Mouse (Mus musculus): ENCODE data around the gene Tead1.

Gene Tead1

DNA sequence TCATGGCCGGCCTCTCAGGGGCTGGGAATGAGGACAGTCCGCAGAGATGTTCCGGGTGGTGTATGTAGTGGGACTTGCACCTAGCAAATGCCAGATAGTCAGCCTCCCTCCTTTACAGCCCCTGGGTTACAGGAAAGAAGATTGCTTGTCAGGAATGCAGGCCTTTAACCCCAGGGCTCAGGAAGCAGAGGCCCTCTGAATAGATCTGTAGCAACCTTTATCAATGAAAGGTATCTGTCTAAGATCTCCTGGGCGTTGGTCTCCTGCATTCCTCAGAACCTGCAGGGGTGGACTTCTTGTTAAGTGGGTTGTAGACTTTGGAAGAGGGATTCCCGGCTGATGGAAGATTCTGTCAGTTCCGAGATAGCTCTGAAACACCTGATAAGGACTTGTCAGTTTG is 101.8 kb downstream of the Tead1 start:
- DNase-seq, result no peak

DNA sequence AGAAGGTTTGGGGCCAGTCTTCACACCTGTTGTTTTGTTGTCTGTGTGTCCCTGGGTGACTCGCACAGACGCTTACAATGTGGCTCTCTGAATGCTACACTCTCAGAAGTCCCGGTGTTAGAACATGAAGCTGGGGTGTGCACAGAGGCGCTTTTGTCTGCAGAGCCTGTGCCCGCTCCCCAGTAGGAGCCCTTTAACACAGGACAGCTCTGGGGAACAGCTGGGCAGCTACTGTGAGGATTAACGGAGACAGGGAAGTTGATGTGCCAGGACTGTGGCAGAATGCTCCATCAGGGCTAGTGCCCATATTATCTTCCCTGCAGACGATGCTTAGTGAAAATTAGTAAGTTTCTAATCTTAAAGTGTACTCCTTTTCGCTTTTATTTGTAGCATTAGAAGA is 102.9 kb downstream of the Tead1 start:
- no peak for DNase-seq

GRCm38 (mm10) chr7:112784278-112784677 is 105.2 kb downstream of the Tead1 start:
- no peak for DNase-seq

GRCm38 (mm10) chr7:112785271-112785670 is 106.2 kb downstream of the Tead1 start:
- DNase-seq, result no peak

DNA sequence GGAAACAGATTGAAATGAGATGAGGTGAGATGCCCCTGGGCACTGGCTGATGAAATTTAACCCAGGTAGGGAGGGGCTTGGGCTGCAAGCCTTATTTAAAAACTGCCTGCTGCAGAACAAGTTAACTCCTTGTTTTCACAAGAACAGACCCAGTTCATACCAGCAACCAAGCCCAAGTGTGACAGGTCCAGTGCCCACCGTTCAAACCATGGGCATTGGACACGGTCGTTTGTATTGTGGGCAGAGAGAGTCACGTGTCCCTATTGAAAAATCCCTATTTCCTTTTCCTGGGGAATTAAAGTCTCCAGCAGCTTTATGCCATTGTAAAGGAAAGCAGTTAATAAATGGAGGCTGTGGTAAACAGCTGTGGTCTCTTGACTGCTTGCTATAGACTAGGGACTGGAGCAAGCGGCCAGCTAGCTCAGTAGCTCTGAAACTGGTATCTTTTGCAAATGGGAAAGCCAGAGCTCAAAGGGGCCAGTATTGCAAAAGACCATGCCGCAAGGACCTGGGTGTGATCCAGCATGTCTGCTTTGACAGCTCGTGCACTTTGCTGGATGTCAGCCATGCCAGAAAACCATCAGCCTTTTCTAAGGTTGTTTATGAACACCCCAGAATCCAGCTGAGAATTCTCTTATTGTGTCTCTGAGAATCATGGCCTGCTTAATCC is 107.6 kb downstream of the Tead1 start:
- no peak for DNase-seq

- DNase-seq, result no peak
Measured at GRCm38 (mm10) chr7:112787281-112787680, 108.2 kb downstream of the Tead1 start.

GRCm38 (mm10) chr7:112788321-112788751 is 109.2 kb downstream of the Tead1 start:
- DNase-seq, result no peak

GRCm38 (mm10) chr7:112789693-112790092 is 110.6 kb downstream of the Tead1 start:
- DNase-seq, result no peak

GRCm38 (mm10) chr7:112790334-112790733 is 111.2 kb downstream of the Tead1 start:
- DNase-seq, result no peak

- no peak for DNase-seq
Measured at GRCm38 (mm10) chr7:112792679-112793078, 113.6 kb downstream of the Tead1 start.

DNA sequence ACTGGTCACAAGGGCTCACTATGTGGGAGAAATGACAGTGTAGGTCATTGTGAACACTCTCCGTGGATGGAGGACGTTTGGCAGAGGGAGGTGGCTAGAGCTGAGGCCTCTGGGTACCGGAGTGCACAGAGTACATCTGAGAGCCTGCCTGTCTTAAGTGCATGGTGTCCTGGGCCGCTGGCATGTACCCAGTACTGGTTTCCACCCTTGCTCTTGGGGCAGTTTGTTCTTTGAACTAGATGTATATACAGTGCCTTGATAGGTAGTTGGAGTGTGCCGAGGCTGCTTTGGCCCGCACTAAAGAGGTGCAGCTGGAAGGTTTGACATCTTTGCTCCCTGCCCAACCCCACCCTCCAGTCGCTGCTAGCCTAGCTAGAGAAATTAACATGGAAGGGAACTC is 114.8 kb downstream of the Tead1 start:
- no peak for DNase-seq

GRCm38 (mm10) chr7:112794481-112794880 is 115.4 kb downstream of the Tead1 start:
- no peak for DNase-seq

DNA sequence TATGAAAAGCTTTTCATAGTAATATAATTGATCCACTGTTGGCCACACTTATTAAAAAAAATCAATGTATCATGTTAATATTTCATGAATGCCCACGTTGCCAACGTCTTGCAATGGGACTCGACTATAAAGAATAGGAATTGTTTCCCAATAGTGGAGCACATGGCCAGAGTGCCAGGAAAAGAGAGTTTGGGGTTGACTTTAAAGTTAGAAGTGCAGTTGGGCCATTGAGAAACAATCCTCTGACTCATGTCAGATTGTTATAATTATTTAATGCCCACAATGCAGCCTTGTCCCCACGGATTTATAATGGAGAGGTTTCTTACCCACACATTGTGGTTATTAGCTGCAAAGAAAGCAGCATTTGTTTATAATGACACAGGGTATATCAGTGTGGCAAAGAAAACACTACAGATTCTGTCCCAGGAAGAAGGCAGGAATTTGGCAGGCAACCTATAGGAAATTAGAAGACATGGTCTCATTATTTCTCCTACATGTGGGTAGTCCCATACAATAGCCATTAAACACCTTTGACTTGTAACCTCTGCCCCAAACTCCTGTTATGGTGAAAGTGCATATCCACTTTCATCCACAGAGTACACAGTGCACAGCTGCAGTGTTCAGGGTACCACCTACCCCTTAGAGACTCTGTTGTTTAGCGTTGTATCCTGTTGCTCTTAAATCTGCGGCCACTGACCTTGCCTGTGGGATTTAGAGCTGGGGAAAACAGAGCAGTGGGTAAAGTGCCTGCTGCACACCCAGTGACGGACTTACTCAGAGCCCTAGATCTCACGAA is 118.6 kb downstream of the Tead1 start:
- no peak for DNase-seq

DNA sequence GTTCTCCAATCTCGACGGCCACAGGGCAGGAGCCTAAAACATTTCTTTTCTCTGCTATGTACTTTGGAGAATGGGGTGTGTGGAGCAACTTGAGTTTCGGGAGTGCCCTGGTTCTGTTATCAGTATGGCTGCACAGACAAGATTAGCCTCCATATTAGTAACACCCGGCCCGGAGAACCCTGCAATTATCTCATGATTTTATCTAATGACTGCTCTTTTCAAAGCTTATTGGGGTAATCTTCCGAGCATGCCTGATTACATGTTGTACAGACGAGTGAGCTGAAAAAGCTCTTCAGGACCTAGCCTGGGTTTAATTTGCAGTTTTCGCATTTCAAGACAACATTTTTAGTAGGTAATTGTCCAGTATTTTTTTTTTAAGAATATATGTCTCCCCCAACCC is 122.6 kb downstream of the Tead1 start:
- no peak for DNase-seq

- no peak for DNase-seq
Measured at GRCm38 (mm10) chr7:112806718-112807400, 127.7 kb downstream of the Tead1 start.

- no peak for DNase-seq
Measured at GRCm38 (mm10) chr7:112807401-112807751, 128.3 kb downstream of the Tead1 start.

DNA sequence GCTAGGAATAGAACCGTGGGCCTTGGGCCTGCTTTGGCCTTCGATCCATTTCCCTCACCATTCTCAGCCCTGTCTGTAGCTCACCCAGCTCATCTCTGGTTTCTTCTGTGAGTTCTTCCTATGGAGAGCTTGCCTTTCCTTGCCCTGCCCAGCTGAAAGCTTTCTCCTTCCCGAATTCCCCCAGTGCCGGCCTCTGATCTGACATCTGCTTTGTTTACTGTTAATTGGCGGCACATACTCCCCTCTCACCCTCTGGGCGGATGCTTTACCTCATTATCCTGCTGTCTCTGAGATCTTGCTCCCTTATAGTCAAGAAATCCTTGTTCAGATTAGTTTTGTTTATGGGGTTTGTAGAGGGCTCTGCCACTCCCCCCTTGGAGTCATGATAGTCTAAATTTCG is 131.6 kb downstream of the Tead1 start:
- DNase-seq, result no peak

DNA sequence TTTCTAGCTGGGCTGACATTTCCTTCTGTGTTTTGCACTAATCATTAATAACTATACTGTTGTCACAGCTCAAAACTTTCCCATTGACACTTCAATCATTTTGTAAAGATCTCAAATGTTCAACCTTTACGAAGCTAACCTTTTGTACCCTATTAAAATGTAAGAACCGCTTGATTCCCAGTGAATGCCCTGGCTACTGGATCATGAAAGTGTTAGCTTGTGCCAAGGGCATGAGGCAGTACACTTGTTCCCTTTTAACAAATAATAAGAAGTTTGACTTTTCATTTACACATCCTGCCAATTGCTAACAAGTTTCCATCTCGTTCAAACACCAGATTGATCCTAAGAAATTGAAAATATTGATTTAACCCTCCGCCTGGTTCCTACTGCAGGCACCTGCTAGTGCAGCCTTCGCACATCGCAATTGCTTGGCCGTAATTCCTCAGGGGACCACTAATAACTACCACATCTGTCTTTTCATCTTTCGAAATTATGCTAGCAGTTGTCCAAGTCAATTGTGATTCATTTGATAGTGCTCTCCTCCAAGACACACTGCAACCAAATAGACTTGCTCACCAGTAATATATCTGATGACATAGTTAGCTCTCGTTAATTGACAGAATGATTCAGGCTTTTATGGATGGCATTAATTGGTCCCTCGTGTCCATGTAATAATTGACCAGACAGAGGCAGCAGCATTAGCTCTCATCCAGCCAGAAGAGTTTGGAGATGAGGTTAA is 133.1 kb downstream of the Tead1 start:
- DNase-seq, result no peak

- no peak for DNase-seq
Measured at GRCm38 (mm10) chr7:112813163-112813562, 134.0 kb downstream of the Tead1 start.

- DNase-seq, result no peak
Measured at GRCm38 (mm10) chr7:112813731-112814306, 134.7 kb downstream of the Tead1 start.

DNA sequence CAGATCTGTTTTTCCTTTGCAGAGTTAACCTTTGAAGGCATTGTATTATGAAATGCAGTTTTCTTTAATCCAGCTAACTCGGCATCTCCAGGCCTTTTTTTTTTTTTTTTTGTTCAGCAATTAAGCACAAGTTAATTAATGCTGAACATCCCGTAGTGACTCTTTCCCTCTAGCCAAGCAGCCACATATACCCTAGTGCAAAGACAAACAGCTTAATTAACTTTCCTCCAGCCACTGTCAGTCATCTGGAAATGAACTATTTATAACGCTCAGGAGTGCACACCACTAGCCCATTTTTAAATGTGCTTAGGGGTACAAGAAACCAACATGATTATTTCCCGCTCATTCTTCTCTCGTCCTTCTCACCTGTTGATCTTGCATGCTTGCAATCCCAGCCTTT is 136.9 kb downstream of the Tead1 start:
- no peak for DNase-seq

GRCm38 (mm10) chr7:112819833-112820232 is 140.7 kb downstream of the Tead1 start:
- no peak for DNase-seq

- DNase-seq, result no peak
Measured at GRCm38 (mm10) chr7:112822879-112823278, 143.8 kb downstream of the Tead1 start.

All from cerebellum, adult 9-10 months (tissue).